Mouse (Mus musculus) thymus, postnatal 4 days (tissue): Measurements from ENCODE around the gene Tns1.
"Not testable (repeated sequence)": the region's sequence is repeated elsewhere in the genome, so short reads cannot be mapped to it uniquely, and the experiment has no call there.

Source experiments
- DNase-seq: peaks from one replicate; pipeline ENCODE4 v3.0.0; 2021

The Tns1 gene

DNA sequence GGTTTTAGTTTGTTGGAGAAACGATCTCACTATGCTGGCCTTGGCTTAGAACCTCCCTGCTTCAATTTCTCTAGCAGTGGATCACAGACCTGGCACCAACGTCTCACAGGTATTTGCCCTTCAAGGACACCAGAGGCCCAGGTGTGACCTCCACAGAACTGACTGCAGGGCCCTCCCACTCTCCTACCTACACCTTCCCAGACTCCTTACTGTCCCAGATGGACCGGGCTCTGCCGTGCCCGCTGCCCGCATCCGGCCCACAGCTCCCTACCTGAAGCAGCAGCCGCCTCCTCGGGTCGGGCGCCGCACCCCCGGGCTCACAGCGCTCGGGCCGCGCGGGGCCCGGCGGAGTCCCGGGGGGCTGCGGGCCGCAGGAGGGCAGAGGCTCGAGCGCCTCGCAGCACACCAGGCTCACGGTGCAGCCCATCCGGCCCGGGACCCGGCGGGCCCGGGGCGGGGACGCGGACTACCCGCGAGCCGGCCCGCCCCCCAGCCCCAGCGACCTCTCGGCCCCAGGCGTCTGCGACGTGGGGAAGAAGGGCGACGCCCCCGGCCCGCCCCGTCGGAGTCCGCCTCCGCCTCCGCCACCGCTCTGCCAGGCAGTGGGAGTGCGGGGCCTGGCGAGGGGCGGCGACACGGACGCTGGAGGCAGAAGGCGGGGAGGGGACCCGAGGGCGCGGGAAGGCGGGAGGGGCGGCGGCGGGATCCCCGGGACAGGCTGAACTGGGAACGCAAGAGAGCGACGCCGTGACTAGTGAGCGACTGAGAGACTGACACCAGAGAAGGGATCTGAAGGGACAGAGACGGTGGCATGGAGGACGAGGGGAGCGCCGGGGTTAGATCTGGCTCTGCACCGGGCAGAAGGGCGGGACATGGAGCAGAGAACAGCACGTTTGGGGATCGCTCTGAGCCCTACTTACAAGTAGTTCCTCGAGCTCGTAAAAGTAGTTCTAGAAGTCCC, at the start of gene Tns1:
Gene Tns1, minus strand, starts transcription at position 429 of the 961 bp plus-strand sequence.
- DNase-seq = peak; percentile 73

GRCm38 (mm10) chr1:74172722-74173121, 48.5 kb upstream of the Tns1 start:
- DNase-seq = no peak

- no peak for DNase-seq
Measured at GRCm38 (mm10) chr1:74169721-74170120, 45.5 kb upstream of the Tns1 start.

DNA sequence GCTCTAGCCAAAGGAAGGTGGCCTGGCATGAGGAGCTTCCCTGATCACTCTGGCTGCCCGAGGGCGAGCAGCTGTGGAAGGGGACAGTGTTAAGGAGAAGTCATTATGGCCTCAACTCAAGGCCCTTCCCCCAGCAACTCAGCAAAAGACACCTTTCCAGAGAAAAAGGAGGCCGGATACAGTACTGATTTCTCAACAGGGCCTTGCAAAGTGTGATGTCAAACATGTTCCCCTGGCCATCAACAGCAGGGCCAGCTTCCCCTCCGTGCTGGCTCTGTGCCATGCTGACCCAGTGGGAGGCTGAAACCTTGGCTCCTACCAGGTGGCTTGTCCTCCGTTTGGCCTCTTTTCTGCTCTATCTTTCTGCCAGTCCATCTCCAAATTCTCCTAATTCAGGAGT, 42.9 kb upstream of the Tns1 start:
- DNase-seq = no peak

GRCm38 (mm10) chr1:74160036-74160435, 35.8 kb upstream of the Tns1 start:
- no peak for DNase-seq

DNA sequence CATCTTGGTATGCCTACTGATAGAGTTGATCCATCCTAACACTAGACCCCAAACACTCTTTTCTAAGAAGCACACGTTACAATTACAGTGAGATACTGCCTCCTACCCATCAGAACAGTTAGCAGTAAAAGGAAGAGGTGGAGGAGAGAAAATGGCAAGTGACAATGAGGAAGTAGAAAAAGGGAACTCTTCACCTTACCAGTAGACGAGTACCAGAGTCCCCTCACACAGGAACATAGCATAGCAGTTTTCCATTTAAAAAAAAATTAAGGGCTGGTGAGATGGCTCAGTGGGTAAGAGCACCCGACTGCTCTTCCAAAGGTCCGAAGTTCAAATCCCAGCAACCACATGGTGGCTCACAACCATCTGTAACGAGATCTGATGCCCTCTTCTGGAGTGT, 35.4 kb upstream of the Tns1 start:
- not testable (repeated sequence) for DNase-seq

GRCm38 (mm10) chr1:74156381-74156910, 32.2 kb upstream of the Tns1 start:
- DNase-seq = no peak

DNA sequence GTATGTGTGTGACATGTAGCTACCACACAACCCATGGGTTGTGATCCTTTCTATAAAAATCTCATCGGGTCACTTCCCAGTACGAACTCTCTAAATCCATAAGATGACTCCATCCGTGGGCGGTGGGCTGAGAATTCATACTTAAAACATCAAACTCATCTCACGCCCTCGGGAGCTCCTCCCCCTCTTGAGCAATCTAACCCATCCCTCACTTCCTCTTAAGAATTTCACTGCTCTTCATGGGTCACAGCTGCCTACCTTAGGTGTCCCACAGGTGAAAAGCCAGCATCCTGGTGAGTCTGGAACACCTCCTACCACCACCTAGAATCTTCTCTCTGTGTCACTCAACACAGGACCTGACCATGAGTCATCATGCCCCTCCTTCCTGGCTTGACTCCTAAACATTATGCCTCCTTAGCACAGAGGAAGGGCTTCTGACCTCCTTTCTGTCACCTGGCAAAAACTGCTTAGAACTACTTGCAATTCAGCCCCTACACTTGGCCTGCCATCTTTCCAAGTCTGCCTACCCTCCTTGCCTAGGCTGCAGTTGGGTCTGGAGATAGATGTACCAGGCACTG, 31.3 kb upstream of the Tns1 start:
- peak; percentile 20 for DNase-seq

- peak; percentile 57 for DNase-seq
Measured at GRCm38 (mm10) chr1:74153461-74154184, 29.4 kb upstream of the Tns1 start, which contains the start of gene Cxcr2. TSS of gene Cxcr2 (plus strand) at chr1:74153989.

GRCm38 (mm10) chr1:74151091-74151490, 26.8 kb upstream of the Tns1 start:
- no peak for DNase-seq

DNA sequence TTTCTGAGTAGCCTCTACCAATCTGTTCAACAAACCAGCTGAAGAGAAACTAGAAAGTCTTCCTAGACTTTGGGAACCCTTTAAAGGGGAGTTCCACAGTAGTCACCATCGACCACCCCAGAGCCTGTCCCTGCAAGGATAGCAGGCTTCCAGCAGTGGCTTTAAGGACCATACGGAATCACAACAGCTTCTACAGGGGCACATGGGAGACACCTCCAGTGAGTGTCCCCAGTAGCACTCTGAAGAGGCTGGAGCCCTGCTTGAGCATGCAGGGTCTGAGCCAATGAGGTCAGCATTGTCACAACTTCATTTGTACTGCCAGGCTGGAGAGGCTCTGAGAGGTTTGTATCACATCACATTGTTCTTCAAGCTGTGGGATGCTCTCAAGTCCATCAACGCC, 25.9 kb upstream of the Tns1 start:
- DNase-seq = no peak

GRCm38 (mm10) chr1:74149106-74149885, 25.0 kb upstream of the Tns1 start:
- DNase-seq = no peak

- DNase-seq = no peak
Measured at GRCm38 (mm10) chr1:74141781-74142180, 17.5 kb upstream of the Tns1 start.

DNA sequence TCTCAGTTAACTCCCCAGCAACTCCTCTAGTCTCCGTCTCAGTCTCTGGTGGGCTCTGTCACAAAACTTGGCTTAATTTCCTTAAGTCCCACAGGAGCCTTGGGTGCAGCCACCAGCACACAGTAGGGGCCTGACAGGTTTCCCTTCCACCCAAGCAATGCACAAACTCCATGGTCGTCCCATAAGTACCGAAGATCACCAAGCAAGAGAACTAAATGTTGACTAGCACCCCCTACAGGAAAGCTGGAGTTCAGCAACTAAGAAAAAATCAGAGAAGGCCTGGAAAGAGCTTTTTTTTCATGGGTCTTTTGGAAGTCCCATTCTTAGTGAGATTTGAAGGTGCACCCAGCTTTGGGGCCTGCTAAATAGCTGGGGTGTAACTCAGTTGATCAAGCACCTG, 15.2 kb upstream of the Tns1 start:
- DNase-seq = no peak

DNA sequence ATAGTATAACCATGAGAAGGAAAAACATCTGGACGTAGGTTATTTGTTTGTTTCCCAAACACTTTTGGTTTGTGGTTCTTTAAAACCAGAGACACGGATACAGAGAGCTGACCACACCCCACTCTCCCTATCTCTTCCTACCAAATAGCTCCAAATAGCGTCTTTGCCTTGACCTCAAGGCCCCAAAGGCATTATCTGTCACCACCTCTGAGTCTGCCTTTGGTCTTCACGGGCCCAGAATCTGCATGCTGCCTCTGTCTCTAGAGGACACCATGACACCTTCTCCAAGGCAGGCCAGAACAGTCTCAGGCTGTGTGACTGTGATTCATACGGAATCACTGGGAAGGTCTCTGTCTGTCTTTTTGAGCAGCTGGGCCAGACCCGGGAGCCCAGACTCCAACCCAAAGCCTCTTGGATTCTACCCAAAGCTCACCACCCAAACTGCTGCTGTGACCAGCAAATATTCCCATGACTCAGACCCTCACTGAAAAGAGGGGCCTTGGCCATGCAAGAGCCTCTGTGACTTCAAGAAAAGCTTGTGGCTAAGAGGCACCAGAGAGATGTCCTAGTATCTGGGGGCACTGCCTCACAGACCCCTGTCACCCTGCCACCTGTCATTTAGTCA, 11.2 kb upstream of the Tns1 start:
- no peak for DNase-seq

DNA sequence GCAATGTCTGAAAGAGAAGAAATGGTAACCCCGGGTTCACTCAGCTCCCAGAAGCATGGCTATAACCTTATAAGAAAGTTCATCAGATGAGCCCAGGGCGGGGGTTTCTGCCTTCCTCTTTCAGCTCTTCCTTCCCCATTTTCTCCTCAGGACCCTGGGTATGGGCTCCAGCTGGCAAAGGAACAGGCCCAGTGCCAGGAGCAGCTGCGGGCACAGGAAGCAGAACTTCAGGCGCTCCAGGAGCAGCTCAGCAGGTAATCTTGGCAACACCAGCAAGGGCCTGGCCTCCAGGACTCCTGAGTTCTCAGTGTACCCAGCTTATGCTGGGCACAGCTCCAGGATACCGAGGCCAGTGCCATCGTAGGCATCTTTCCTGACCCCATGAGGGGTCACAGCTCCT, 9.7 kb upstream of the Tns1 start:
- DNase-seq = no peak

- no peak for DNase-seq
Measured at GRCm38 (mm10) chr1:74132011-74132410, 7.8 kb upstream of the Tns1 start.

- no peak for DNase-seq
Measured at GRCm38 (mm10) chr1:74130883-74131659, 6.8 kb upstream of the Tns1 start.

GRCm38 (mm10) chr1:74124991-74125552, 823 bp upstream of the Tns1 start, which contains the start of gene Rufy4:
TSS of gene Rufy4 (plus strand) at chr1:74125541.
- DNase-seq = peak; percentile 80

DNA sequence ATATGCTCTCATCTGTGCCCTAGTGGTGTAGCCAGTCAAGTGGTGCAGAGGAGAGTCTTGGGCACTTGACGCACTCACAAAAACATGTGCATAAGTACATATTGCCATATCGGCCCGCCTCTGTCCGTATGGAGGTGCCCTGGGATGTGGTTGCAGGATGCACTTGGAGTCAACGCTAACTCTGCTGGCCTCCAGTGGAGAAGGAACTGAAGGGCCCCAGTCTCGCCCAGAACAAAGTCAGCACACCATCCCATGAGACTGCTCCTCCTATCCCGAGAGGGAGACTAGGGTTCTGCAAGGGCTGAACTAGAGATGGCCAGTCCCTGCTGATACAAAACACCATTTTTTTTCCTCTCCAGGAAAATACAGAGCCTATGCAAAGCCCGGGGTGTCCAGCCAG, 1.0 kb downstream of the Tns1 start:
- DNase-seq = no peak
